Mouse (Mus musculus) right cerebral cortex, postnatal 4 days (tissue): ENCODE measurements around the gene Chit1.

Experiments used
- DNase-seq: peaks from one replicate; pipeline ENCODE4 v3.0.0-alpha.2; 2022

The Chit1 gene

DNA sequence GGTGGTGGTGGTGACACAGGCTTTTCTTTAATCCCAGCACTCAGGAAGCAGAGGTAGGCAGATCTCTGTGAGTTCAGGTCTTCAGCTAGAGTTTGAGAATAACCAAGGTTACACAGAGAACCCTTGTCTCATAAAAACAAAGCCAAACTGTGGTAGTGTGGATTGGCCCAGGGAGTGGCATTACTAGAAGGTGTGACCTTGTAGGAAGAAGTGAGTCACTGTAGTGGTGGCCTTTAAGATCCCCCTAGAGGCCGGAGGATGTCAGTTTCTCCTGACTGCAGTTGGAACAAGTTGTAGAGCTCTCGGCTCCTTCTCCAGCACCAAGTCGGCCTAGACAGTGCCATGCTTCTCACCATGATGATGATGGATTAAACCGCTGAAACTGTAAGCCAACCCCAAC lies at the start of gene Chit1:
Gene Chit1 (plus strand): TSS at position 264 of the 400 bp plus-strand sequence.
- no peak for DNase-seq

DNA sequence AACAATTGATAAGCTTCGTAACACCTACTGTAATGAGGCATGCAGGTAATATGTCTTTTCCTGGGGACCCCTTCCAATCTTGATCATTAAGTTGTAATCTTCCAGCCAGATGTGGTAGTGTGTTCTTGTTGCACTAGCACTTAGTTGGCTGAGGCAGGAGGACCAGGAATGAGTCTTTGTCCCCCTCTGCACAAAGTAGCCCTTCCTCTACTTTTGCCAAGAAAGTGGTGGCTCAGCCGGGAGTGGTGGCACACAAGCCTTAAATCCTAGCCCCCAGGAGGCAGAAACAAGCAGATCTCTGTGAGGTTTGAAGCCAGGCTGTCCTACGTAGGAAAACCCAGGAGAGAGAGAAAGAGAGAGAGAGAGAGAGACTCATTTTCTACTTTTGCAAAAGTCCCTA lies 49.1 kb upstream of the Chit1 start:
- no peak for DNase-seq

DNA sequence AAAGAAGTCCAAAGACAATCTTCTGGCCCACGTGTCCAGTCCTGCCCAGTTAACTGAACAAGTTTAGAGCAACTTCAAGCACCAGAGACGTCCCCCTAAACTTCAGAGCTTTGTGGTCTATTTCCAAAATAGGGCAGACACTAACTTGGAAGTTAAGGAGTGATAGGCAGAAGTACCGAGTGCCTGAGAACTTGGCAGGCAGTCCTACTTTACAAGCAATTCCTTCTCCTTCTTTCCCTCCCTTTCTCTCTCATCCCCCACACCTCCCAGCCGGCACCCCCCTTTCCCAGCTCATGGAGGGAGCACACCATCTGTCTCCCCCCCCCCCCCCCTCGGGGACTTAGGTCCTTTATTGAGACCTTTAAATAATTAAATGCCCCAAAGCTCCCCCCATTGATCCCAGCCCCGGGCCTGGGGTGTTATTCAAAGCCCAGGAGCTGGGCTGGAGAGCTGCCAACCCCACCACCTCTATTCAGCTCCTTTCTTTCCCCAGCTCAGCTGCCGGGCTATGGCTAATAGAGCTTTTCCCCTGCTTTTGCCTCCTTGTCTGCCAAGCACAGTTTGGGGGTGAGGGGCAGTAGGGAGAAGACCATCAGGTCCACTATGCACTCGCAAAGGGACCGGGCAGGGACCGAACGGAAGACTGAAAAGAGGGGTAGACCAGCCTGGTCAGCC lies 48.5 kb upstream of the Chit1 start:
- peak; percentile 75 for DNase-seq

DNA sequence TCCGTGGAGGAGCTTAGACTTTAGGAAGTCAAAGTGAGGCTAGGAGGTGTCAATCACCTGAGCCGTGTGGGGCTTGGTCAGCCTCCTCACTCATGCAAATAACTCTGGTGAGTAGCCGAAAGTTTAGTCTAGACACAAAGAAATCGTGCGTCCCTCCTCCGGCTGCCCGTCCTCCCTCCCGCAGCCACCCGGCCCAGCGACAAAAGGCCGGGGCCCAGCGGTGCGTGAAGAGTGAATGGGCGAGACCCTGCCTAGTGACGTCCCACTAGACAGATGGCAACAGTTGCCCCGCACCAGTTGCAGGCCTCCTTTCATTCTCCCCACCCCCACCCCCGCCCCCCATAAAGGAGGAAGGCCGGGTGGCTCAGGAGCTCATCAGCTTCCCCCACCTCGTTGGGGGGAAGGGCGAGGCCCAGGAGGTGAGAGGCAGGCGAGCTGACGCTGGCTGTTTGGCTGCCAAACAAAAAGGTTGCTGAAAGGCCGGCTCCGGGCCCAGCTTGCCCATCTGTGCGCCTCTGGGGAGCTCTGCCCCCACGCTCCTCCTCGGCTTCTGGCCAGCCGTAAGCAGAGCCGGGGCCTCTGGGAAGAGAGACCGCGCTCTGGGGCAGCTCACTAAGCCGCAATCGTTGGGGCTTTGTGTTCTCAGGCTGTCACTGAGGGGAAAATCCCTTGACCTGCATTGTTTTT lies 47.8 kb upstream of the Chit1 start:
- DNase-seq = peak; percentile 60

DNA sequence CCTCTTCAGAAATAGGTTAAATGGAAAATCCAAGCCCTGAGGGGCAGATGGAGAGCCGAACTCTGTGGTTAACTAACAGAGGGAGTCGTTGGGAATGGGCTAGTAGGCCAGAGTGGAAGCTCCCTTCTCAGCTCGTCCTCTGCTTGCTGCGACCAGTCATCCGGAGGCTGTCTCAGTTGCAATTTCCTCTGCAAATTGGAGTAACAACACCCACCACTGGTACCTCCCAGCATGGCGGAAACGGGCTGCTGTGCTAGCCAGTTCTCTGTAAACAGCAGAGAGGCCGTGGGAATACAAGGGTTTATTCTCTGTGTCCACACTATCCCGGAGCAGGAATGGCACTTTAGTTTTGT lies 47.3 kb upstream of the Chit1 start:
- DNase-seq = no peak

- no peak for DNase-seq
Observed at GRCm38 (mm10) chr1:134064296-134064831, 46.7 kb upstream of the Chit1 start.

DNA sequence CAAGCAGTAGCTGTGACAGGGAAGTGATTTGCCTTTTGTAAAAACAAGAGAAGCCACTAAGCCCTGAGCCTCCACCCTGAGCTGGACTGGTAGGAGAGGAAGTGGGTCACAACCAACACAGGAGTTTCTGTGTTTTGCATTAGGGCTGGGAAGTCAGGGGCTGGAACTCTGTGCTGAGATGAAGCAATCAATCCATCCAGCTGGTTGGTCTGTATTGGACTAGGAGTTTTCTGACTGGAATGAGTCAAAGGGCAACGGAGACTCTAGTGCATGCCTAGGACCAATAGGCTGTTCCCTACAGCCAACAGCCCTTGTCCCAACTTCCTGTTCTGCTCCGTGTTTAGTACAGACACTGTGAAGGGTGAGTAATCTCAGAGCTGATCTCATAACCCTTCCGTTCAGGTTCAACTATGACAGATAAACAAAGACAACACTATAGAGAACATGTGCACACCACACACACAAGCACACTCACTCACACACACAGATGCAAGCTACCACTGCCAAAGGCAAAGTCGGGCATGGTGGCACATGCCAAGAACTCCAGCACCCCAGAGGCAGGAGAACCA lies 45.7 kb upstream of the Chit1 start:
- DNase-seq = no peak

GRCm38 (mm10) chr1:134066554-134066953 lies 44.5 kb upstream of the Chit1 start:
- no peak for DNase-seq

DNA sequence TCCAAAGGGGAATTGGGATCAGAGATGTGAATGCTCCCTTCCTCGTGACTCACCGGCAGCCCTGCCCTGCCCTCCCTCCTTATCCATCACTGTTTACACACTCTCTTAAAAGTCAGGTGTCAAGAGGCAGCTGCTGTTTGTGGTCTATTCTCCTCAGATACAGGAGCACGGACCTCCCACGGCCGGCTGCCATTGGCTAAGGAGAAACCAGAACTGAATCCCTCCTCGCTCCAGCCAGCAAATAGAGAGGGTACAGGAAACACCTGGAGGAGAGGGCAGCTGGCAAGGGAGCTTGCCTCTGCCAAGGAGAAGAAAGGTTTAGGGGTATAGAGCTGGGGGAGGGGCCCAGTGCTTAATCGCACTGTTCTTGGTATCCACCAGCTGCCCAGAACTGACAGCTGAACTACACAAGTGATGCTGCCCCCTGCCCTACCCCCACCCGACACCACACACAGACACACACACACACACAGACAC lies 43.9 kb upstream of the Chit1 start:
- DNase-seq = no peak

DNA sequence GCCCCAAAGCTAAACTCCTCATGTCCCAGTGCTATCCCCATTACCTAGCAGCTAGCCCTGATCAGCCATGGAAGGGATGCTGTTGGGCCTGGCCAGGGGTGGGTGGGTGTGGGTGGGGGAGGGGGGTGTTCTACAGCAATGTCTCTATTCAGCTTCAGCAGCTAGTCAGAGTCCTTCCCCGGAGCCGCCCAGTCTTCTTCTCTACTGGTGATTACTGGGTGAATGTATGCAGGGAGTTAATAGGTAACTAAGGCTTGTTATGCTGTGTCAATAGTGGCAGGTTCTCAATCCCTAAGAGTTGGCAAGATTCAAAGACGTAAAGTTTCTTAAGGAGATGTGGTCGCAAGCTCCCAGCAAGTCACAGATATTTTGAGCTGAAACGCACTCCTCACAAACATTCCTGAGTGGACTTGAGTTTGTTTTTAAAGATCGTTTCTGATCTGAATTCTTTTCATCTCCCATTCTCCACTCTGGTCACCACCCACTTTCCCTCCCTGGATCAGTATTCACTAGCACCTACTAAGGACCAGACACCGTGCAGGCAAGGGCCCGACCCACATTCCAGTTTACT lies 40.9 kb upstream of the Chit1 start:
- DNase-seq = no peak

- DNase-seq = no peak
Observed at GRCm38 (mm10) chr1:134071411-134072018, 39.5 kb upstream of the Chit1 start.

DNA sequence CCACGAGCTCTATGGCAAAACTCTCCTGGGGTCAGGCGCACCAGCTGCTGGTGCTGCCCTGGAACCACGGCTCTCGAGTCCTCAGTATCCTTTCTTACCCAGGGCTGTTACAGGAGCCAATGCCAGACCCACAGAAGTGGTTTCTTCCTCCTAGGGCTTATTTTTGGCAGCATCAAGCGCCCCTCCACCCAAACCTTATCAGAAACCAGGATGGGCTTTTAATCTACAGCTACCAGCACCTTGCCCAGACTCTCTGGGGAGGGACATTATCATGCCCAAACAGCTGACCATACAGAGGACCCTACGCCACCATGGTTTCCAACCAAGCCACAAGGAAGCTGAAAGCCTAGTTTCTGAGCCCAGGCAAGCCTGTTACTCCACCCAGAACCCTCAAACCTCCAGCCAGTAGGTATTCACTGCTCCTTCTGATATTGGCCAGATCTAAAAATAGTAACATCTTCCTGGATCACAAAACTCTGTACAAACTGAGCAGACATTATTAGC lies 37.9 kb upstream of the Chit1 start:
- no peak for DNase-seq

- no peak for DNase-seq
Observed at GRCm38 (mm10) chr1:134073658-134074057, 37.4 kb upstream of the Chit1 start.

- DNase-seq = no peak
Observed at GRCm38 (mm10) chr1:134074184-134074583, 36.9 kb upstream of the Chit1 start.

GRCm38 (mm10) chr1:134074606-134075005 lies 36.4 kb upstream of the Chit1 start:
- DNase-seq = no peak

- no peak for DNase-seq
Observed at GRCm38 (mm10) chr1:134075532-134075931, 35.5 kb upstream of the Chit1 start.

DNA sequence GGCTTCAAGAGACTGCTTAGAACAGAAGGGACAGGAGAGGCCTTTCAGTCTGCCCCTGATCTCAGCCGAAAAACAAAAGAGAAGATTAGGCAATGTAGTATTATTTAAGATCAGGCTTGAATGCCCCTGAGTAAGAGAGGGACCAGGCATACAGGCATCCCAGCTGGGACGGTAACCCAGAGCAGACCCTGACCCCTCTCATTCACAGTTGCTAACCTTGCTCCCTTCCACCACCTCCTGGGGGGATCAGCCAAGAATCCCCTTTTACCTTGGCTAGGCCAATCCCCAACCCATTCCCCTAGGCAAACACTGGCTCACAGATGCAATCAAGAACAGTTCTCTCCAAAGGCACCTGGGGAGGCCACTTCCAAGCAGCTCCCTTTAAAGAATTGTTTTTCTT lies 34.3 kb upstream of the Chit1 start:
- no peak for DNase-seq

DNA sequence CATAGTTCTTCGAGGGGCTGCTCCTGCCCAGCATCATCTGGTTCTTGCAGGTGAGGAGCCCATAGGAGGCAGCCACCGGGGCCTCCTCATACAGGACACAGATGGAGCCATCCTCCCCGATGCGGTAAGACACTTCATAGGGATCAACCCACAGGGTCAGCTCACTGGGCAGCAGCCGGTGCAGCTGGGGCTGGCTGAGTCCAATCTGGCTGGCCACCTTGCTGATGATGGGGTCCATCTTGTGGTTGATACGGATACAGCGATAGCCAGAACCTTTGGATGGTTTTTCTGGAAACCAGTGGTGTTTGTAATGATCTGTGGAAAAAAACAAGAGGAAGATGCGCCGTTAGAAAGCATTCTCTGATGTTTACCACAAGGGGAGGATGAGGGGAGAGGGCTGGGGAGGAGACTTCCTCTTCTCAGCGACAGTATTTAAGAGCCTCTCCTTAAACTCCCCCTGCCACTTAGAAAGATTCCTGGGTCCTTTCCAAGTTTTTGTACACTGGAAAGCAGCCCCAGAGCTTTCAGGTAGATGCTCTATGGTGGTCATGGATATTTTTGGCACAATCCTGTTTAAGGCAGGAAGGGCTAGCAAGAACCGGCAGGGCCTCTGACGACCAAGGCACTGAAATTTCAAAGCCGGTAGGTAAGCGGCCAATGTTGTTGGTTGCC lies 33.5 kb upstream of the Chit1 start:
- no peak for DNase-seq

DNA sequence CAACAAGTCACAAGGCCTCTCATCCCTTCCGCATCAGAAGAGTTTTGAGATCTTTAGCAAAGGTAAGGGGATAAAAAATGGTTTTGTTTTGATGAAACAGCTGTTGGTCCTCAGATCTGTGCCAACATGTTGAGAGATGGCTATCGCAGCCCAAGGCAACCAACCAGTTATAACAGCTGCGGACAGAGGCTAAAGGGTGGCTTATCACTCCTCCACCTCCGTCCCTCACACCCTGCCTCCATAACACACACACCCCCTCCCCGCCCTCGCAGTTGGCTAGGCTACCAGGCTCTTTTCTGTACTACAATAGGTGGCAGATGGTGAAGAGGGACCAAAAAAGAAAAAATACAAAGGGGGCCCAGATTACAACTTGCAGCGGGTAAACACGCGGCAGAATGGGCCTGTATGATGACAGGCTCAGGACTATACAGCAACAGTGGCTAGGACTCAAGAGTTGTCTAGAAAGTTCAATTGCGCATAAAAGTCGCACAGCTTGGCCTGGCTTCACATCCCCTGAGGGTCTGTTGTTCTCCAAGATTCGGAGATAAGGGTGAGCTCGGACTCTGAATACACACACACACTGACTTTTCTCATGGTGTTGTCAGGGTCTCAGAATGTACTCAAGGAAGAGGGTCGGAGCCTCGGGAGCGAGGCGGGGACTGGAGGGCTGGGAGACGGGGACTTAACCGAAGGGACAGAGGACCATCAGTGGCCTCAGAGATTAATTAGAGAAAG lies 32.8 kb upstream of the Chit1 start:
- DNase-seq = no peak

DNA sequence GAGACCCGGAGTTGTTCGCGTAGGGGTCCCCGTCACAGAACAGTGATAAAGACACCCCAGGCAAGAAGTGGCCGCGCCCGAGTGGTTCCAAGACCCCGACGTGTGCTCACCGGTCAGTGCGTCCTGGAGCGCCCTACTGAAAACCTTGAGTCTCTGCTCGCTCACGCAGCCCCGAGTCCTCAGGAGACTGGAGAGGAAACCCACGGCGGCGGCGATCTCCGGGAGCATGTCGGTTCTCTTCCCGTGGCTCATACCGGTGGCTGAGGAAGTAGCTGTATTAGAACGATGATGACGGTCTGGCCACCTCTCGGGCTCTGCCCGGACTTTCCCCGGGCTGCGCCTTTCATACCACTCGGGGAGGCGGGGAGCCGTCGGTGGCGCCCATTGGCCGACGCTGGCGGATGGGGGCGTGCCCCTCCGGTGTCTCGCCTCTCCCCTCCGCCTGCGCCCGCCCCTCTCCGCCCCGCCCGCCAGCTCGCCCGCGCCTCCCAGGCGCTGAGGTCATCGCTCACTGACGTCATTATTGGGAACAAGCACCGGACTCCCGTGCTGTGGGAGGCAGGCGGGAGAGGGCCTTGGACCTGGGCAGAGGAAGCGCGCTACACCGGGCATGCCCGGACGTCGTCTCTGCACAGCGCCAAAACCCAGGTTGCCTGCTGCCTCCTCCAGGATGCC lies 32.1 kb upstream of the Chit1 start, which contains the start of gene Btg2:
Gene Btg2 (minus strand): TSS at position 319 of the 675 bp plus-strand sequence.
- peak; percentile 93 for DNase-seq
